In genomic region chr3:18623831-18624304, GRCm38 (mm10) we compare ENCODE assay signal across 8 mouse cellular contexts.
A peak's percentile ranks its signal among the peaks of the same experiment; 100 is the strongest.
DNase-seq lines count a peak whose midpoint lies in the region; ATAC-seq and TF ChIP-seq lines count a peak whose summit lies in the region.

No protein-coding gene starts in this region.

- peak; percentile 95 for DNase-seq in 416B (ENCODE audit: low read depth)
- DNase-seq in adrenal gland, postnatal 10 days: peak; percentile 57
- peak; percentile 84 for DNase-seq in heart, postnatal 0 days (ENCODE audit: low spot score)
- peak; percentile 83 for DNase-seq in kidney, postnatal 36 days
- DNase-seq in liver, embryonic 14.5 days (ENCODE audit: low read depth in 3 of 3, low spot score in 3 of 3): peak in 1 of 3 experiments; percentile 14
- peak; percentile 50 to 75 for DNase-seq in natural killer cell, adult 2 months (ENCODE audit: low spot score in 2 of 2)
- DNase-seq in thymus, postnatal 25 days: peak; percentile 11

- H3K4me3 ChIP-seq in embryonic facial prominence, embryonic 15.5 days (replicated peaks): 0 out of 2 replicates have a peak overlapping the region, but pooled peaks have one; percentile 29
- peak overlapping the region; percentile 49 for H3K4me3 ChIP-seq in heart, postnatal 0 days (ENCODE audit: low read depth, low read length)
- no peak overlapping the region for H3K4me3 ChIP-seq in liver, embryonic 14.5 days (ENCODE audit: insufficient read depth in 1 of 2, low read depth in 2 of 2, low read length in 2 of 2)

- H3K36me3 ChIP-seq in embryonic facial prominence, embryonic 15.5 days: no peaks in the 10 kb centered on the region
- H3K36me3 ChIP-seq in heart, postnatal 0 days (replicated peaks; ENCODE audit: control insufficient read depth, insufficient read depth, low read length): no peaks in the 10 kb centered on the region
- H3K36me3 ChIP-seq in liver, embryonic 14.5 days (replicated peaks; ENCODE audit: control insufficient read depth, insufficient read depth, low read depth): no peaks in the 10 kb centered on the region

- 0 out of 2 replicates have a peak, but pooled peaks cover 6% of the 10 kb centered on the region for H3K27me3 ChIP-seq in embryonic facial prominence, embryonic 15.5 days
- no peaks in the 10 kb centered on the region for H3K27me3 ChIP-seq in heart, postnatal 0 days (ENCODE audit: control insufficient read depth, insufficient read depth, low read length)
- H3K27me3 ChIP-seq in liver, embryonic 14.5 days (ENCODE audit: control insufficient read depth, insufficient read depth, low read length): no peaks in the 10 kb centered on the region

- H3K9ac ChIP-seq in embryonic facial prominence, embryonic 15.5 days: no peak overlapping the region
- peak overlapping the region; percentile 53; the same call in 1 of the 2 replicates for H3K9ac ChIP-seq in heart, postnatal 0 days (replicated peaks; ENCODE audit: low read depth, low read length)
- H3K9ac ChIP-seq in liver, embryonic 14.5 days (replicated peaks): no peak overlapping the region

- peak; percentile 70 for TF ChIP-seq CTCF in heart, postnatal 0 days (IDR thresholded peaks at IDR 0.05; ENCODE audit: low read depth)
- TF ChIP-seq CTCF in liver, embryonic 14.5 days (IDR thresholded peaks at IDR 0.05; ENCODE audit: low read depth): peak; percentile 41

- ATAC-seq in embryonic facial prominence, embryonic 15.5 days (ENCODE audit: insufficient number of reproducible peaks, low FRiP score, low TSS enrichment, low read depth): peak; percentile 60
- peak; percentile 66 for ATAC-seq in heart, postnatal 0 days (ENCODE audit: insufficient read depth, low read depth)
- 0 out of 2 replicates have a peak, but pooled peaks have one; percentile 15 for ATAC-seq in liver, embryonic 14.5 days (ENCODE audit: insufficient read depth)

- H3K4me1 ChIP-seq in embryonic facial prominence, embryonic 15.5 days: peaks cover 21% of the 10 kb centered on the region
- 0 out of 2 replicates have a peak, but pooled peaks cover 5% of the 10 kb centered on the region for H3K4me1 ChIP-seq in heart, postnatal 0 days (ENCODE audit: control insufficient read depth, insufficient read depth)
- no peaks in the 10 kb centered on the region for H3K4me1 ChIP-seq in liver, embryonic 14.5 days (replicated peaks; ENCODE audit: control insufficient read depth in 2 of 2, insufficient read depth in 2 of 2, low read length in 1 of 2)

- H3K9me3 ChIP-seq in embryonic facial prominence, embryonic 15.5 days (replicated peaks): no peaks in the 10 kb centered on the region
- H3K9me3 ChIP-seq in heart, postnatal 0 days (replicated peaks; ENCODE audit: control insufficient read depth, low read length): no peaks in the 10 kb centered on the region
- no peaks in the 10 kb centered on the region for H3K9me3 ChIP-seq in liver, embryonic 14.5 days (ENCODE audit: control insufficient read depth, low read length)

- peak overlapping the region; percentile 66 for H3K27ac ChIP-seq in embryonic facial prominence, embryonic 15.5 days (replicated peaks)
- peak overlapping the region; percentile 74 for H3K27ac ChIP-seq in heart, postnatal 0 days (ENCODE audit: low read depth)
- H3K27ac ChIP-seq in liver, embryonic 14.5 days: no peak overlapping the region

- TF ChIP-seq EP300 in heart, postnatal 0 days (IDR thresholded peaks at IDR 0.05; ENCODE audit: low read depth): no peak
- no peak for TF ChIP-seq EP300 in liver, embryonic 14.5 days (IDR thresholded peaks at IDR 0.05; ENCODE audit: low read depth)

- peak overlapping the region; percentile 55 for H3K4me2 ChIP-seq in embryonic facial prominence, embryonic 15.5 days (replicated peaks)
- peak overlapping the region; percentile 73 for H3K4me2 ChIP-seq in heart, postnatal 0 days (ENCODE audit: low read depth, low read length)
- H3K4me2 ChIP-seq in liver, embryonic 14.5 days (ENCODE audit: low read depth): peak overlapping the region; percentile 42

- WGBS in embryonic facial prominence, embryonic 15.5 days: 5% methylated on average over 4 of the region's 4 CpGs
- WGBS in heart, postnatal 0 days: 3% methylated on average over 4 of the region's 4 CpGs
- 3% methylated on average over 4 of the region's 4 CpGs for WGBS in liver, embryonic 14.5 days (ENCODE audit: insufficient replicate concordance)

Comparison
In these comparisons a context has a peak if more than half of its experiments do, and no peak if none do; other contexts are left out.
1. ATAC-seq: peak in every context shown above with its lines; median percentile 66 in heart, postnatal 0 days; 60 in embryonic facial prominence, embryonic 15.5 days; 15 in liver, embryonic 14.5 days.
2. H3K4me3 ChIP-seq: peak in embryonic facial prominence, embryonic 15.5 days (single experiment) and heart, postnatal 0 days (single experiment); none in liver, embryonic 14.5 days (0 of 2).
3. Peak in every context shown above with its lines, with median percentiles within 50 percentile points of each other: H3K4me2 ChIP-seq.